Mouse (Mus musculus): ENCODE measurements at regions not wholly inside any gene's neighbourhood (a gene's known extent, or its start where the extent isn't known, plus 50 kb on each side); places are given as distances from the start of the nearest gene placed in this dataset.

GRCm38 (mm10) chr10:9462361-9462760 lies 212.6 kb downstream of the Samd5 start:
- DNase-seq (ENCODE audit: inconsistent ontology term): no peak

- DNase-seq (ENCODE audit: inconsistent ontology term): no peak
Measured at GRCm38 (mm10) chr10:9459145-9459544, 215.9 kb downstream of the Samd5 start.

DNA sequence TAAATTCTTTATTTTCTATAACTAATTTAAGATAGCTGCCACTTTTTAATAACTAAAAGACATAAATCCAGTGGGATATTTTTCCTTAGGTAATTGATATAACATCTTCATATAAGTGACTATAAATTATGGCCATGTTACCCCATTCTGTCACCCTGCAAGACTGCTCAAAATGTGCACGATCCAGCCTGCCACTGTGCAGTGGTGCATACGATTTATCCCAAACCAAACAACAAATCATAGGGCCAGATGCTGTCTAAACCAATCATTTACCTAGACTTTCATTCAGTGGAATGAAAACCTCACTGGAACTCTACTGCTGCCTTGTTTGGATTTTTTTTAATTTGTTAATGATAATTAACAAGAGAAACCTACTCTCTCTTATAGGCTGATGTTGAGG lies 216.5 kb downstream of the Samd5 start:
- DNase-seq (ENCODE audit: inconsistent ontology term): no peak

DNA sequence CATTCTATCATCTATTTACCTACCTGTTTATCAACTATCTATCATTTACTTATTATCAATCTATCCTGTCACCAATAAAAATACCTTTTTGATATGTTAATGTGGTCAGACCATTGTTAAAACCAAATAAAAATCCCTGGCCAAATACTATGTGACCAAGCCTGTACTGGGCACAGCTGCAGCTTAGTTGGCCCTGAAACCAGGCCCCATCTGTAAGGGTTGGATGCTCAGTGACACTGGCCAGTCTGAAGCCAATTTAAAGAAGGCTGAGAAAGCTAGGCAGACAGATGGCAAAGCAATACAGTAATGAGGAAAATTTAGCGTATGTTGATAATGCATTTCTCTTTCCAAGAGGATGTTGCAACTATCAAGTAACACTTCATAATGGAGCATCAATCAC lies 217.8 kb downstream of the Samd5 start:
- no peak for DNase-seq (ENCODE audit: inconsistent ontology term)

DNA sequence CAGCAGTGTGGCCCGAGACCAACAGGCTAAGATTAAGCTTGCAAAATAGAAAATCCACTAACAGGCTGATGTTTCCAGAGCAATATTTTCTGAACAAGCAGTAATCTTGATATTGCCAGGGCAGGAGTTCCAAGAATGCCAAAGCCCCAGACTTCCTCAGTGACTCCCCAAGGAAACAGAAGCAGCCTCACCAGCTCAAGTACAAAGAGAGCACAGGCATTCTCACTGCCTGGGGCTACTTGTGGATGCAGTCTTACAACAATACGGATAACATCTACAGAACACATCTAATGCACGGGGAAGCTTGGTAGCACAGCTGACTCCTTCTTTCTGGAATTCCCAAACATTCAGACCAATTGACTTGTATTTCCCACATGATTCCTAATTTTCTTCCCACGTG lies 235.9 kb downstream of the Samd5 start:
- DNase-seq (ENCODE audit: inconsistent ontology term): no peak

GRCm38 (mm10) chr10:9438366-9438765 lies 236.6 kb downstream of the Samd5 start:
- no peak for DNase-seq (ENCODE audit: inconsistent ontology term)

GRCm38 (mm10) chr10:9429085-9429484 lies 245.9 kb downstream of the Samd5 start:
- DNase-seq (ENCODE audit: inconsistent ontology term): no peak

- DNase-seq (ENCODE audit: inconsistent ontology term): no peak
Measured at GRCm38 (mm10) chr10:9420741-9421140, 254.3 kb downstream of the Samd5 start.

- DNase-seq (ENCODE audit: inconsistent ontology term): no peak
Measured at GRCm38 (mm10) chr10:9416685-9417084, 258.3 kb downstream of the Samd5 start.

DNA sequence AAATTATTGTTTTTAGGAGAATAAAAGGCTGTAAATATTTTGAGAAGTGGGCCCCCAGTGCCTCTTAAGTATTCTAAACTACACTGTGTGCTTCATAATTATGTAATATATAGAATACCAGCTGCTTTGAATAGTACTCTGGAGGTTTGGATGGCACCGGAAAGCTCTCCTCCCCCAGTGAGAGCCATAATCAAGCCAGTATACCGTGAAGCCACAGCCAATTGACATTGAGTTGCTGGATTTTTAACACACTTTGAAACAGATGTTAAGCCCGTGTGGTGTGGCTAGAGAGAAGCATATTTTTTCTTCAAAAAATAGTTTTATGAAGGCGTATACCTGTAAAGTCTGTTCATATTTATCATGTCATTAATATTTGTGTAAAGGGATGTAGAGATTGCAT lies 268.9 kb downstream of the Samd5 start:
- no peak for DNase-seq (ENCODE audit: inconsistent ontology term)

DNA sequence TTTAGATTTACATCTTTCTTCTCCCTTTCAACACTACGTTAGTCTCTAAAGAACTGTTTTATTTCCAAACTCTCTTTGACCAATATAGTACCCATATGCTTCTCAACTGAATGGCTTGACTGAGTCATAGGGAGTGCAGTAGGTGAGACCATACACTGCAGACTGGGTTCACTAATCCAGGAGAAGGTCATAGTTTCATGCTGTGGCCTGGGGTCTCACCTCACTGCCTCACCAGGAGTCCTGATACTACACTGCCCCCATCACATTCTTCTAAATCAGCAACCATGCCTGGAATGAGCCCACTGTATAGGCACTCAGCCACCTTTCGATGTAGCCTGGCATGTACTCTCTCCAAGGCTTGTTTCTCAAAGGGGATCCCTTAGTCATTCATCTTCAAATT lies 269.6 kb downstream of the Samd5 start:
- no peak for DNase-seq (ENCODE audit: inconsistent ontology term)

DNA sequence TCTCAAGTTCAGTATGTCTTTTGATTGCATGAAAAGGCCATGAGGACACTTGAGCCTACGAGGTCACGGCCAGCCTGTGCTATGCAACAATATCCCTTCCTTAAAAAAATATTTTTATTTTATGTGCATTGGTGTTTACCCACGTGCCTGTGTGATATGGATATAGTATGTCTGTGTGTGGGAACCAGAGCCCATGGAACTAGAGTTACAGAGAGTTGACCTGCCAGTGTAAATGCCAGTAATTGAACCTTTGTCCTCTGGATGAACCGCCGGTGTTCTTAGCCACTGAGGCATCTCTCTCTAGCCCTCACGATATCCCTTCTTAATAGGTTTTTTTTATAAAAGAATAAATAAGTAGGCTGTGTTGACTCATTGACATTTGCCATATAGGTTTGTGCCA lies 270.0 kb downstream of the Samd5 start:
- no peak for DNase-seq (ENCODE audit: inconsistent ontology term)

GRCm38 (mm10) chr10:9400911-9401617 lies 273.9 kb downstream of the Samd5 start:
- DNase-seq (ENCODE audit: inconsistent ontology term): no peak

DNA sequence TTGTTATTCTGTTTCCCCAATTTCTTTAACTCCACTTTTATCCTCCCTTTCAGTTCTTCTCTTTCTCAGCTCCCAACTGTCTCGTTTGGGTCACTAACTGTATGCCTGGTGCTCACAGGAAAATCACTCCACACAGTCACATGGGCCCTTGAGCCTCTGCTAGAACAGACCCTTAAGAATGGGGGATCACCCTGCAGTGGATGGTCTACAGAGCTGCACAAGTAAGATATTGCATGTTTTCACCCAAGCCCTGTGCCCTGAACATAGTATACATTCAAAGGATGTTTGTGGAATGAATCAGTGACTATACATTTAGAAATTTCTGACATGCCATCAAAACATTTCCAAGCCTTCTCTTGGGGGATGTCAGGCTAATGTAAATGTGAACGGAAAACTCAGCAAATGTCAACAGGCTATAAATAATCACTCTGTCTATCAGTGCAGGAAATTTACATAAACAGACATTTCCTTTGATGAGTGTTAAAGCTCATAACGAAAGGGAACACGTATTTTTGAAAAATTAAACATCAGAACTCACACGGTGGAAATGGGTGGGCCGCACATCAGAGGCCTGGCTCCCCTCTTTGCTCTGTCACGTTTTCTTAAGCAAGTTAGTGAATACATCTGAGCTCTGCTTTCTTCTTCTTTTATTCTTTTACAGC lies 297.4 kb downstream of the Samd5 start:
- DNase-seq (ENCODE audit: inconsistent ontology term): no peak

DNA sequence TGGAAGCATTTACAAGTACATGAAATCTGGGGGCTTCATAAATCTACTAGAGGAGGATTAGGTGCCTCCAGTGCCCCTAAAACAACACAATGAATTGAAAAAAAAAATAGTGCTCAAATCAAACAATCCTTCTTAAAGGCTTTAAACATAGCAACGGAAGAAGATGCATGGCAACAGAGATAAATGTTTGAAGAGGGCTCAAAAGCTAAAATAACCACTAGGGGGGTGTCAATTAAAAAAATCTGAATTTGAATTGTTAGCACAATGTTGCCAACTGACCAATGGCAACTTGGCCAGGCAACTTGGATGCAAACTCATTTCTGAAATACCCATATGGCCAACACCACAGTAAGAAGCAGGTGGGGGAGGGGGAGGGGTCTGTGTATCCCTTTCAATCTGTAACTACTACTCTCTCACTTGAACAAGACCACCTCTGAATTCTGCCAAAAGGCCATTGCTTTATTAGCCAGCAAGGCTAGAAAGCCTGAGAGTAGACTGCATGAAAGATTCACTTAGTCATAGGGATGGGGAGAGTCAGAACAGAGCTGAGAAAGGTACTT lies 312.6 kb downstream of the Samd5 start:
- DNase-seq (ENCODE audit: inconsistent ontology term): no peak

DNA sequence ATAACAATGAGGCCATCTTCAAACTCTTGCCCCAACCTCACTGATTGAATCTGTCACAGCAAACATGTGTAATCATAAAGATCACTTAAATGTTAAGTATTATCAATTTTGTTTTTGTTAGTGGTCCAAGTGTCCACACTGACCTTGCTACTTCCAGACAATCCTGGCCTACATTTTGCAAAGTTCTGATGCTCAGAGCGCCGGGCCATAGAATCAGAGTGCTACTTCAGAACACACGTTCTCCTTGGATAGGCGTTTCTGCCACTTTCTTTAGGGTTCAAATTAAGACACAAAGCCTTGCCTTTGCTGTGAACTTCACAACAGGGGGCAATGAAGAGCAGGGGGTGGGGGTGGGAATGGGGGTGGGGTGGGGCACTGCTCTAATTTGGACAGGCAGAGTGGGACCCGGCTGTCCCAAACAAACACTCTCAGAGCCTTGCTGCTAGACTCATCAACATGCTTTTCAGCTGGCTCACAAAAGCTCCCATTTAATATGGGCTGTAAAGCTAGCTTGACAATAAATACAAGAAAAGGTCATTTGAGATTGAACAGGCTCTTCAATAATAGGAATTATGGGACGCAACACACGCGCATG lies 336.7 kb downstream of the Samd5 start:
- DNase-seq (ENCODE audit: inconsistent ontology term): no peak

- DNase-seq (ENCODE audit: inconsistent ontology term): no peak
Measured at GRCm38 (mm10) chr10:9334245-9334845, 340.7 kb downstream of the Samd5 start.

DNA sequence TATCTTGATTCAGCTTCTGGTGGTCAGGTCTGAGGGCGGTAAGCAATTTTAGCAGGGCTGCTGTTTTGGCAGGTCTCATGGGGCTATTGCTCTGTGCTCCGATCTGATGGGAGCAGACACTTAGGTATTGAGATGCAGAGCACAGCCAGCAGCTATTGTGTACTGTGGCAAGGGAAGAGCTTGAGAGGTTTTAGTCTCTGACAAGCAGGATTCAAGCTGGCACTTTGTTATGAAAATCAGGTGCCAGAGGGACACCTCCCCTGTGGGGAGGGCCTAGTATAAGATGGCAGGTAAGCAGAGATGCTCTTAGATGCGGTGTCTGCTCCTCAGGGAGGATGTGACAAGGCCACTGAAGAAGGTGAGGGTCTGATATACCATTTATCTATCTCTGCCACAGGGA lies 343.3 kb downstream of the Samd5 start:
- no peak for DNase-seq (ENCODE audit: inconsistent ontology term)

- no peak for DNase-seq (ENCODE audit: inconsistent ontology term)
Measured at GRCm38 (mm10) chr10:9328324-9328723, 346.7 kb downstream of the Samd5 start.

DNA sequence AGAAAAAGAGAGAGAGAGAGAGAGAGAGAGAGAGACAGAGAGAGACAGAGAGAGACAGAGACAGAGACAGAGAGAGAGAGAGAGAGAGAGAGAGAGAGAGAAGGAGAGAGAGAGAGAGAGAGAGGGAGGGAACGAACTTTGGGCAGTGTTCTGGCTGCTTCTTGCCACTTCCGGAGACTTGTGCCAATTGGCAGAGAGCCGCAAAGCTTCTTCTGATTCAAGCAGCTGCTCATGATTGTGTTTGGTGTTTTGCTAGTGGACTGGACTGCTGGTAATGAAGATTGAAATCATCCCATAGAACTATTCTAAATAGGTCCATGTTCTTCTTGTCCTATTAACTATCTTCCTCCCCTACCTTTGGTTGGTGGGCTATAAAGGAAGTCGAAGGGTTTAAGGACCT lies 347.1 kb downstream of the Samd5 start:
- DNase-seq (ENCODE audit: inconsistent ontology term): peak; percentile 30

- no peak for DNase-seq (ENCODE audit: inconsistent ontology term)
Measured at GRCm38 (mm10) chr10:9312326-9312725, 362.7 kb downstream of the Samd5 start.

- no peak for DNase-seq (ENCODE audit: inconsistent ontology term)
Measured at GRCm38 (mm10) chr10:9310346-9310745, 364.7 kb downstream of the Samd5 start.

- DNase-seq (ENCODE audit: inconsistent ontology term): no peak
Measured at GRCm38 (mm10) chr10:9296055-9296454, 379.0 kb downstream of the Samd5 start.
